Mouse (Mus musculus) bone marrow macrophage, adult 2 months (primary cell): ENCODE data around the gene Fthl17f. TPM values are rescaled to one million over a fixed set of nuclear protein-coding genes. Genes with fewer than 3 reads are reported as not detected.
"Not testable (repeated sequence)": the region's sequence is repeated elsewhere in the genome, so short reads cannot be mapped to it uniquely, and the experiment has no call there.

Source experiments
- H3K27ac ChIP-seq: 2 replicates; pipeline ENCODE4 v1.5.1; 2012; ENCODE audit warnings: low read depth, low read length; ENCODE audit not compliant: insufficient read depth
- H3K4me1 ChIP-seq: 2 replicates; pipeline ENCODE4 v1.6.1; 2012; ENCODE audit warnings: low read length; ENCODE audit not compliant: control insufficient read depth, insufficient read depth
- H3K4me3 ChIP-seq: 2 replicates; pipeline ENCODE4 v1.5.1; 2012; ENCODE audit warnings: mild to moderate bottlenecking, low read length, moderate library complexity; ENCODE audit not compliant: insufficient read depth
- CTCF ChIP-seq: IDR thresholded peaks from 2 replicates; pipeline ENCODE4 v1.5.1; 2012; ENCODE audit warnings: low read depth, mild to moderate bottlenecking, low read length, moderate library complexity
- POLR2A ChIP-seq: IDR thresholded peaks from 2 replicates; pipeline ENCODE4 v1.6.1; 2012; ENCODE audit warnings: mild to moderate bottlenecking, low read depth, low read length, borderline replicate concordance
- polyA plus RNA-seq: library from polyadenylated mRNA; stranded (reverse); fragments of >200 nt; gene quantifications from 2 replicates; pipeline ENCODE4 v1.2.4, GENCODE M21; 2012; ENCODE audit not compliant: missing spikeins, insufficient read depth, insufficient read length

Gene Fthl17f
- not detected in 2 replicates for polyA plus RNA-seq

DNA sequence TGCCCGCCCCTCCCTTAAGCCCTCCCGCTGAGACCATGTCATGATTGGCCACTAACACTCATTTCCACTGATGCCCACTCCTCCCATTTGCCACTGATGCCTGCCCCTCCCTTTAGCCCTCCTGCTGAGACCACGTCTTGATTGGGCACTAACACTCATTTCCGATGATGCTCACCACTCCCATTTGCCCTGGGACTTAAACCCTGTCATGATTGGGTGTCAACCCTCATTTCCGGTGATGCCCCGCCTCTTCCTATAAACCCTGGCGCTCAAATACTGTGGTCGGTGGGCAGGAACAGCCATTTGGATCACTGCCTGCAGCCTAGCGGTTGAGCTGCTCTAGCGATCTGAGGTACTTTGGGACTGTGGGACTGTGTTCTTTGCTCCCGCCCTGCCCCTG, at the start of gene Fthl17f:
Fthl17f (plus strand) TSS at position 301 of the 400 bp plus-strand sequence.
- not testable (repeated sequence) for H3K4me1 ChIP-seq, H3K4me3 ChIP-seq, H3K27ac ChIP-seq

- H3K27ac ChIP-seq: no peak overlapping the region
- no peaks in the 10 kb centered on the region for H3K4me1 ChIP-seq
- no peak overlapping the region for H3K4me3 ChIP-seq
- no peak for TF ChIP-seq POLR2A
- no peak for TF ChIP-seq CTCF
Measured at GRCm38 (mm10) chrX:9016079-9016478, 46.7 kb upstream of the Fthl17f start.

GRCm38 (mm10) chrX:9019481-9019880, 43.3 kb upstream of the Fthl17f start:
- TF ChIP-seq POLR2A (no peak), CTCF (no peak)
- Histone ChIP-seq H3K4me1 (no peaks in the 10 kb centered on the region), H3K4me3 (no peak overlapping the region), H3K27ac (no peak overlapping the region)

- not testable (repeated sequence) for H3K4me3 ChIP-seq, H3K27ac ChIP-seq
Measured at GRCm38 (mm10) chrX:9033193-9033592, 29.6 kb upstream of the Fthl17f start, which contains the start of gene Fthl17e. Fthl17e (plus strand) TSS chrX:9033493.

DNA sequence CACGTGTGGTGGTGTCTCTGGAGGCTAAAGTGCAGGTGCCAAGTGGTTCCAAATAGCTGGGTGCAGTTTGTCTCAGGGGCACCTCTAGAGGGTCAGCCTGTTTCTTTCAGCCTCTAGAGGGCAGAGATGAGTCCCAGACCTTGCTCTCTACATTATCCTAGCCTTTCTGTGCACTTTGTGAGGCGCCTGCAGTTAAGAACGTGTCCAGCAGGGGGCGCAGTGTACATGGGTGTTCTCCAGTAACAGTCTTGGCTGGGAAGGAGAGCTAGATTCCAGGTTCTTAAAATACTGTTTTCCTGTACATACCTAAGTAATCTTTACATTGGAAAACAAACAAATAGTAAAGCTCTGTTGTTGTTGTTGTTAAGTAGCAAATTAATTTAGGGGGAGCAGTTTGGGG, 21.2 kb upstream of the Fthl17f start:
- H3K4me3 ChIP-seq, H3K27ac ChIP-seq, H3K4me1 ChIP-seq: not testable (repeated sequence)

More at GRCm38 (mm10) chrX:9033193-9033592, 29.6 kb upstream of the Fthl17f start, which contains the start of gene Fthl17e:
- not testable (repeated sequence) for H3K4me1 ChIP-seq

GRCm38 (mm10) chrX:9060952-9061351, 1.9 kb upstream of the Fthl17f start:
- H3K4me1 ChIP-seq, H3K4me3 ChIP-seq, H3K27ac ChIP-seq: not testable (repeated sequence)

DNA sequence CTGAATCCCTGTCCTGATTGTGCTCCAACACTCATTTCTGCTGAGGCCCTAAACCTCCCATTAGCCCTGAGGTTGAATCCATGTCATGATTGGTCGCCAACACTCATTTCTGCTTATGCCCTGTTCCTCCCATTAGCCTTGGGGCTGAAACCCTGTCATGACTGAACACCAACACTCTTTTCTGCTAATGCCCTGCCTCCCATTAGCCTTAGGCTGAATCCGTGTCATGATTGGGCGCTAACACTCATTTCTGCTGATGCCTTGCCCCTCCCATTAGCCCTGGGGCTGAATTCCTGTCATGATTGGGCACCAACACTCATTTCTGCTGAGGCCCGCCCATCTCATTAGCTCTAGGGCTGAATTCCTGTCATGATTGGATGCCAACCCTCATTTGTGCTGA, 714 bp upstream of the Fthl17f start:
- no peak for TF ChIP-seq POLR2A
- no peak for TF ChIP-seq CTCF
- no peaks in the 10 kb centered on the region for H3K4me1 ChIP-seq
- H3K4me3 ChIP-seq: no peak overlapping the region
- H3K27ac ChIP-seq: no peak overlapping the region

DNA sequence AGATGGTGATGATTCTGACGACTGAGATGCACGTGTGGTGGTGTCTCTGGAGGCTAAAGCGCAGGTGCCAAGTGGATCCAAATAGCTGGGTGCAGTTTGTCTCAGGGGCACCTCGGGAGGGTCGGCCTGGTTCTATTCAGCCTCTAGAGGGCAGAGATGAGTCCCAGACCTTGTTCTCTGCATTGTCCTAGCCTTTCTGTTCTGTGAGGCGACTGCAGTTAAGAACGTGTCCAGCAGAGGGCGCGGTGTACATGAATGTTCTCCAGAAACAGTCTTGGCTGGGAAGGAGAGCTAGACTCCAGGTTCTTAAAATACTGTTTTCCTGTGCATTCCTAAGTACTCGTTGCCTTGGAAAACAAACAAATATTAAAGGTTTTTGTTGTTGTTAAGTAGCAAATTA, 14.9 kb downstream of the Fthl17f start:
- H3K4me3 ChIP-seq: not testable (repeated sequence)

DNA sequence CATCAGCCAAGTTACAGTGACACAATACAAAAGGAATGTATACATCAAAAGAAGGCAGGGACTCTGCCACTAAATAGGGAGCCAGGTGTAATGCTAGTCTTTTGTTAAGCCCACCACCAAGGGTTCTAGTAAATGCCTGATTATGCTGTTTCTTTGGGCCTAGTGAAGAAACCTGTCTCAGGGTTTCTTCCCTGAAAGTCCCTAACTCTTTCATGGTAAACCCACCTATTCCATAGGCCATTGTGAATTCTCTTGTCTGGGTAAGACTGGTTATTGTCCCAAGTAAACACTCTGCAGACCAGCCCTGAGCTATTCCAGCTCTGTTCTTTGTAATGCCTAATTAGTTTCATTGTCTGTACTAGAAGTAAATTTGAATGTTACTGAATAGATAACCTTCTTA, 32.3 kb downstream of the Fthl17f start:
- not testable (repeated sequence) for H3K4me3 ChIP-seq, H3K4me1 ChIP-seq, H3K27ac ChIP-seq

More for the DNA sequence above, 14.9 kb downstream of the Fthl17f start:
- not testable (repeated sequence) for H3K4me1 ChIP-seq, H3K27ac ChIP-seq

DNA sequence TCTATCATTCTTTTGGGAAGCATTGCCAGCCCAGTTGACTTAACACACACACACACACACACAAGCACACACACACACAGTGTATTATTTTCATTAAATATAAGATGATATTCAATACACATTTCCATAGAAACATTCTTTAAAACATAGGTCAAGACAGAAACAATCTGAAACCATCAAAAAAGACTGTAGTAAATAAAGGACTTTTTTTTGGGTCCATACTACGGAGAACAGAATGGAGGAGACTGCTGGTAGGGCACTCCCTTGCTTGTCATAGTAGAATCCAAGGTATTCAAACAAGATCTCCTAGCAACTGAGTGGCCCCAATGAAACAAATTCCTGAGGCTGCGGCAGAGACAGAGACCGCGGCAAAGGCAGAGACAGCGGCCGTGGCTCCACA, 41.4 kb downstream of the Fthl17f start, which contains the start of gene 4930402K13Rik:
4930402K13Rik (plus strand) TSS at position 301 of the 400 bp plus-strand sequence.
- H3K4me3 ChIP-seq: no peak within 1 kb of the TSS
- TF ChIP-seq CTCF (no peak), POLR2A (no peak)
- no peak within 1 kb of the TSS for H3K27ac ChIP-seq
- H3K4me1 ChIP-seq: no peaks in the 10 kb centered on the region

GRCm38 (mm10) chrX:9110381-9110780, 47.6 kb downstream of the Fthl17f start:
- Histone ChIP-seq H3K4me1 (no peaks in the 10 kb centered on the region), H3K27ac (no peak overlapping the region), H3K4me3 (no peak overlapping the region)
- TF ChIP-seq POLR2A (no peak), CTCF (no peak)

Other genes with a start within 250 kb of the Fthl17f start
- gene Gm6592, start 219.0 kb upstream of the Fthl17f start, polyA plus RNA-seq: not detected in 2 replicates
- gene Gm5751, start 188.8 kb upstream of the Fthl17f start, polyA plus RNA-seq: not detected in 2 replicates
- gene B630019K06Rik, start 170.6 kb upstream of the Fthl17f start, polyA plus RNA-seq: 1.3 and 2.7 TPM in 2 replicates
- not detected in 2 replicates for gene Fthl17b, start 100.0 kb upstream of the Fthl17f start, polyA plus RNA-seq
- gene Fthl17c, start 86.5 kb upstream of the Fthl17f start, polyA plus RNA-seq: not detected in 2 replicates
- gene Fthl17d, start 76.3 kb upstream of the Fthl17f start, polyA plus RNA-seq: not detected in 2 replicates
- gene Fthl17e, start 29.5 kb upstream of the Fthl17f start, polyA plus RNA-seq: not detected in 2 replicates
- gene 4930402K13Rik, start 41.5 kb downstream of the Fthl17f start, polyA plus RNA-seq: not detected in 2 replicates
- not detected in 2 replicates for gene Lancl3, start 136.9 kb downstream of the Fthl17f start, polyA plus RNA-seq
- gene Gm14862, start 193.9 kb downstream of the Fthl17f start, polyA plus RNA-seq: not detected in 2 replicates
- 0.84 and 0.92 TPM in 2 replicates for gene Xk, start 209.7 kb downstream of the Fthl17f start, polyA plus RNA-seq
- not detected in 2 replicates for gene H2al1m, start 220.7 kb downstream of the Fthl17f start, polyA plus RNA-seq